Mouse (Mus musculus) frontal cortex, postnatal 10 days (tissue): ENCODE measurements at regions not wholly inside any gene's neighbourhood (a gene's known extent, or its start where the extent isn't known, plus 50 kb on each side); places are given as distances from the start of the nearest gene placed in this dataset.

Experiments
- DNase-seq, 2 experiments: peaks; one replicate each; pipeline ENCODE4 v3.0.0; 2022; ENCODE audit warnings: low spot score in 2 of 2, mixed read lengths in 1 of 2

- DNase-seq = no peak
Measured at GRCm38 (mm10) chr3:38131176-38131886, 353.3 kb downstream of the Ankrd50 start.

GRCm38 (mm10) chr3:38130088-38130487 is 354.6 kb downstream of the Ankrd50 start:
- DNase-seq = no peak

GRCm38 (mm10) chr3:38129167-38129500 is 355.5 kb downstream of the Ankrd50 start:
- no peak for DNase-seq

- DNase-seq = no peak
Measured at GRCm38 (mm10) chr3:38128486-38129166, 356.0 kb downstream of the Ankrd50 start.

GRCm38 (mm10) chr3:38116071-38116787 is 368.4 kb downstream of the Ankrd50 start:
- no peak for DNase-seq

GRCm38 (mm10) chr3:38112568-38112967 is 372.1 kb downstream of the Ankrd50 start:
- DNase-seq = no peak

GRCm38 (mm10) chr3:38105022-38105857 is 379.4 kb downstream of the Ankrd50 start:
- DNase-seq = no peak

GRCm38 (mm10) chr3:38104418-38104817 is 380.1 kb upstream of the Gm5148 start:
- DNase-seq = no peak

GRCm38 (mm10) chr3:38102985-38103384 is 378.7 kb upstream of the Gm5148 start:
- DNase-seq = no peak

GRCm38 (mm10) chr3:38102181-38102580 is 377.9 kb upstream of the Gm5148 start:
- DNase-seq = no peak

GRCm38 (mm10) chr3:38094370-38094979 is 370.2 kb upstream of the Gm5148 start:
- DNase-seq = peak; percentile 22 to 31

- no peak for DNase-seq
Measured at GRCm38 (mm10) chr3:38084548-38084947, 360.3 kb upstream of the Gm5148 start.

GRCm38 (mm10) chr3:38082386-38082785 is 358.1 kb upstream of the Gm5148 start:
- no peak for DNase-seq

GRCm38 (mm10) chr3:38076835-38077234 is 352.5 kb upstream of the Gm5148 start:
- no peak for DNase-seq

- DNase-seq = no peak
Measured at GRCm38 (mm10) chr3:38073946-38074345, 349.7 kb upstream of the Gm5148 start.

GRCm38 (mm10) chr3:38055627-38056026 is 331.3 kb upstream of the Gm5148 start:
- DNase-seq = no peak

- DNase-seq = no peak
Measured at GRCm38 (mm10) chr3:38052941-38053340, 328.7 kb upstream of the Gm5148 start.

- no peak for DNase-seq
Measured at GRCm38 (mm10) chr3:38051748-38052147, 327.5 kb upstream of the Gm5148 start.

- no peak for DNase-seq
Measured at GRCm38 (mm10) chr3:38050856-38051255, 326.6 kb upstream of the Gm5148 start.

- no peak for DNase-seq
Measured at GRCm38 (mm10) chr3:38050366-38050765, 326.1 kb upstream of the Gm5148 start.

GRCm38 (mm10) chr3:38049290-38049689 is 325.0 kb upstream of the Gm5148 start:
- DNase-seq = no peak
